Mouse (Mus musculus) hindbrain, embryonic 11.5 days (tissue): ENCODE measurements around the gene Hoxc12. TPM values are rescaled to one million over a fixed set of nuclear protein-coding genes. Genes with fewer than 3 reads are reported as not detected.

Source experiments
- ATAC-seq: fragments of 200-750 bp; cut with Nextera tagmentation; 2 replicates; pipeline ENCODE4 v1.8.0; 2017; ENCODE audit warnings: mild to moderate bottlenecking, moderate TSS enrichment, moderate library complexity; ENCODE audit not compliant: low FRiP score
- DNase-seq: peaks from one replicate; pipeline ENCODE4 v3.0.0-alpha.2; 2015; ENCODE audit warnings: low spot score
- H3K27ac ChIP-seq: fragments of 300-500 bp; sonication (generic); 2 replicates; pipeline ENCODE4 v1.5.1; 2014; ENCODE audit warnings: mild to moderate bottlenecking, low read depth, low read length
- H3K27me3 ChIP-seq: fragments of 300-500 bp; sonication (generic); 2 replicates; pipeline ENCODE4 v1.6.1; 2014; ENCODE audit warnings: mild to moderate bottlenecking, low read length, moderate library complexity, mixed read lengths; ENCODE audit not compliant: control insufficient read depth, insufficient read depth
- H3K36me3 ChIP-seq: fragments of 300-500 bp; sonication (generic); 2 replicates; pipeline ENCODE4 v1.6.1; 2014; ENCODE audit warnings: mild to moderate bottlenecking, low read length, moderate library complexity, mixed read lengths; ENCODE audit not compliant: control insufficient read depth, insufficient read depth
- H3K4me1 ChIP-seq: fragments of 300-500 bp; sonication (generic); replicated peaks from 2 replicates; pipeline ENCODE4 v1.6.1; 2014; ENCODE audit warnings: low read length, mixed read lengths; ENCODE audit not compliant: control insufficient read depth, insufficient read depth
- H3K4me2 ChIP-seq: fragments of 300-500 bp; sonication (generic); replicated peaks from 2 replicates; pipeline ENCODE4 v1.6.1; 2014; ENCODE audit warnings: mild to moderate bottlenecking, low read depth, low read length
- H3K4me3 ChIP-seq: fragments of 300-500 bp; sonication (generic); 2 replicates; pipeline ENCODE4 v1.5.1; 2014; ENCODE audit warnings: low read depth, low read length
- H3K9ac ChIP-seq: fragments of 300-500 bp; sonication (generic); 2 replicates; pipeline ENCODE4 v1.6.1; 2014; ENCODE audit warnings: low read depth, low read length
- H3K9me3 ChIP-seq: fragments of 300-500 bp; sonication (generic); 2 replicates; pipeline ENCODE4 v1.6.1; 2016; ENCODE audit warnings: low read length; ENCODE audit not compliant: control insufficient read depth
- WGBS: fragments of 180-500 bp; shearing (Covaris S2); extraction: QIAGEN DNeasy Blood & Tissue Kit; methylation state at CpG from one replicate; pipeline ENCODE4 v1.1.7; 2014; 5-methylcytosine and 5-hydroxymethylcytosine counted together
- polyA plus RNA-seq: library from polyadenylated mRNA; unstranded; fragments of >200 nt; fragmentation: Nextera tagmentation; extraction: Ambion mirVana; gene quantifications from 2 replicates; pipeline ENCODE4 v1.2.1, GENCODE M21; 2014

Gene Hoxc12
- polyA plus RNA-seq, 1 experiment from 2014 or later, result not detected

GRCm38 (mm10) chr15:102975034-102975433 is 38.5 kb downstream of the Hoxc12 start:
- Histone ChIP-seq H3K4me1 (no peaks in the 10 kb centered on the region), H3K27me3 (peaks cover 96% of the 10 kb centered on the region), H3K4me2 (no peak overlapping the region), H3K9ac (no peak overlapping the region), H3K4me3 (no peak overlapping the region), H3K36me3 (no peaks in the 10 kb centered on the region), H3K27ac (no peak overlapping the region), H3K9me3 (no peaks in the 10 kb centered on the region)
- DNase-seq (no peak), ATAC-seq (no peak)
- WGBS, result 5% methylated on average over 7 of the region's 7 CpGs

- peaks cover 96% of the 10 kb centered on the region for H3K27me3 ChIP-seq
- H3K9ac ChIP-seq, result no peak overlapping the region
- H3K4me1 ChIP-seq, result no peaks in the 10 kb centered on the region
- H3K36me3 ChIP-seq, result no peaks in the 10 kb centered on the region
- WGBS, result under 1% methylated on average over 21 of the region's 21 CpGs
- H3K9me3 ChIP-seq, result no peaks in the 10 kb centered on the region
- ATAC-seq (no peak), DNase-seq (no peak)
- H3K27ac ChIP-seq, result no peak overlapping the region
- H3K4me3 ChIP-seq, result no peak overlapping the region
- no peak overlapping the region for H3K4me2 ChIP-seq
These were observed 39.1 kb downstream of the Hoxc12 start for GRCm38 (mm10) chr15:102975688-102976111.

GRCm38 (mm10) chr15:102976171-102976570 is 39.6 kb downstream of the Hoxc12 start, which contains the start of gene Hoxc9:
Gene Hoxc9, plus strand, starts transcription at chr15:102976439.
- H3K4me2 ChIP-seq, result no peak within 1 kb of the TSS
- H3K36me3 ChIP-seq, result no peaks in the 10 kb centered on the region
- no peak within 1 kb of the TSS for H3K27ac ChIP-seq
- peaks cover 96% of the 10 kb centered on the region for H3K27me3 ChIP-seq
- 3% methylated on average over 6 of the region's 20 CpGs for WGBS
- no peak for DNase-seq
- H3K4me3 ChIP-seq, result no peak within 1 kb of the TSS
- H3K9me3 ChIP-seq, result no peaks in the 10 kb centered on the region
- H3K9ac ChIP-seq, result no peak within 1 kb of the TSS
- ATAC-seq, result no peak
- H3K4me1 ChIP-seq, result no peaks in the 10 kb centered on the region

- Histone ChIP-seq H3K9me3 (no peaks in the 10 kb centered on the region), H3K4me3 (no peak overlapping the region), H3K9ac (no peak overlapping the region), H3K4me1 (no peaks in the 10 kb centered on the region), H3K27me3 (peaks cover 97% of the 10 kb centered on the region), H3K27ac (no peak overlapping the region), H3K4me2 (no peak overlapping the region), H3K36me3 (no peaks in the 10 kb centered on the region)
- under 1% methylated on average over 37 of the region's 37 CpGs for WGBS
- no peak for DNase-seq
- ATAC-seq, result no peak
These were observed 40.3 kb downstream of the Hoxc12 start for GRCm38 (mm10) chr15:102976631-102977422.

- 2% methylated on average over 16 of the region's 16 CpGs for WGBS
- H3K9ac ChIP-seq, result no peak overlapping the region
- no peak overlapping the region for H3K27ac ChIP-seq
- DNase-seq (no peak), ATAC-seq (no peak)
- H3K4me2 ChIP-seq, result no peak overlapping the region
- no peaks in the 10 kb centered on the region for H3K36me3 ChIP-seq
- H3K27me3 ChIP-seq, result peaks cover 97% of the 10 kb centered on the region
- no peaks in the 10 kb centered on the region for H3K4me1 ChIP-seq
- H3K4me3 ChIP-seq, result no peak overlapping the region
- no peaks in the 10 kb centered on the region for H3K9me3 ChIP-seq
These were observed 40.9 kb downstream of the Hoxc12 start for GRCm38 (mm10) chr15:102977423-102977974.

- DNase-seq, result no peak
- Histone ChIP-seq H3K27me3 (peaks cover 97% of the 10 kb centered on the region), H3K4me2 (no peak overlapping the region), H3K9me3 (no peaks in the 10 kb centered on the region), H3K27ac (no peak overlapping the region), H3K4me3 (no peak overlapping the region), H3K4me1 (no peaks in the 10 kb centered on the region), H3K36me3 (no peaks in the 10 kb centered on the region), H3K9ac (no peak overlapping the region)
- no peak for ATAC-seq
- WGBS, result 2% methylated on average over 13 of the region's 13 CpGs
These were observed 42.3 kb downstream of the Hoxc12 start for GRCm38 (mm10) chr15:102978615-102979515.

GRCm38 (mm10) chr15:102979936-102980335 is 43.4 kb downstream of the Hoxc12 start:
- Histone ChIP-seq H3K27ac (no peak overlapping the region), H3K4me2 (no peak overlapping the region), H3K27me3 (peaks cover 97% of the 10 kb centered on the region), H3K9ac (no peak overlapping the region), H3K4me3 (no peak overlapping the region), H3K4me1 (no peaks in the 10 kb centered on the region), H3K36me3 (no peaks in the 10 kb centered on the region), H3K9me3 (no peaks in the 10 kb centered on the region)
- ATAC-seq, result no peak
- 0% methylated on average over 1 of the region's 1 CpGs for whole genome bisulfite sequencing
- DNase-seq, result no peak

- Histone ChIP-seq H3K9ac (no peak overlapping the region), H3K4me2 (no peak overlapping the region), H3K4me3 (no peak overlapping the region), H3K27me3 (peaks cover 96% of the 10 kb centered on the region), H3K4me1 (no peaks in the 10 kb centered on the region), H3K36me3 (no peaks in the 10 kb centered on the region), H3K27ac (no peak overlapping the region), H3K9me3 (no peaks in the 10 kb centered on the region)
- WGBS, result 3% methylated on average over 11 of the region's 11 CpGs
- DNase-seq (no peak), ATAC-seq (no peak)
These were observed 43.8 kb downstream of the Hoxc12 start for GRCm38 (mm10) chr15:102980352-102980751.
